Mouse (Mus musculus) yolk sac, embryonic 10.5 days (tissue): ENCODE measurements around the gene Gm10401.
A peak's percentile ranks its signal among the peaks of the same experiment; 100 is the strongest.

Source experiments
- DNase-seq: peaks from one replicate; pipeline ENCODE4 v3.0.0-alpha.2; 2017; ENCODE audit warnings: low spot score

Gm10401 gene

DNA sequence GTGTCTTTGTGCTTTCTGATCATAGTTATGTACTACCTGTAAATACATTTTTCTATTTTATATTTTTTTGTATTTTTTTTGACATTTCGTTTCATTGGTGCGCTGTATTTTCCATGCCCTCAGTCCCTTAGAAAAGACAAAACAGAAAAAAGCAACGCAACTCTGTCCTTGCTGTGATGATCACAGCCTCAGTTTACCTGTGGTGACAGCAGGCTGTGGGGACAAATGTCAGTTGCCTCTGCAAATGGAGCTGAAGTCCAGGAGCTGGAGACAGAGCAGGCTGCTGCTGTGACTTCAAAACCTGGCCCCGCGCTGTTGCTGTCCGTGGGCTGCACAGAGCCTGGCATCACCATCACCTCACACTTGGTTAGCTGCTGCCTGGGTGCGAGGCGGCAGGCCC, at the start of gene Gm10401:
Gene Gm10401 (minus strand): TSS at position 101 of the 400 bp plus-strand sequence.
- no peak for DNase-seq

DNA sequence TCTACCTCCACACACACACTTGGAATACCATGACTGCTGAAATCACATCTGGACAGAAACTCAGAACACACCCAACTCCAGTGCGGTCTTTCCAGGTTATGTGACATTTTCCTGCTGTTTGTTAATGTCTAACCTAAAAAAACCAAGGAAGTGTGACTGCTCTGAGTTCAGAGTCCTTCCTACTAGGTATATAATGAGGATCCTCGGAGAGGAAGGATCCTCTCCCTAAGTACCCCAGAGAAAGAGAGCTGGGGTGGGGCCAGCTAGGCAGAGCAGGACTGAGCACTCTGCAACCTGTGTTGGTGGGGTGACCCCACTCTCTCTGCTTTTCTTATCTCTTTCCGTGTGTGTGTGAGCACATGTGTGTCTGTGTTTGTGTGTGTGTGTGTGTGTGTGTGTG, 49.3 kb upstream of the Gm10401 start:
- no peak for DNase-seq

GRCm38 (mm10) chr5:115146747-115147130, 48.6 kb upstream of the Gm10401 start:
- no peak for DNase-seq

DNA sequence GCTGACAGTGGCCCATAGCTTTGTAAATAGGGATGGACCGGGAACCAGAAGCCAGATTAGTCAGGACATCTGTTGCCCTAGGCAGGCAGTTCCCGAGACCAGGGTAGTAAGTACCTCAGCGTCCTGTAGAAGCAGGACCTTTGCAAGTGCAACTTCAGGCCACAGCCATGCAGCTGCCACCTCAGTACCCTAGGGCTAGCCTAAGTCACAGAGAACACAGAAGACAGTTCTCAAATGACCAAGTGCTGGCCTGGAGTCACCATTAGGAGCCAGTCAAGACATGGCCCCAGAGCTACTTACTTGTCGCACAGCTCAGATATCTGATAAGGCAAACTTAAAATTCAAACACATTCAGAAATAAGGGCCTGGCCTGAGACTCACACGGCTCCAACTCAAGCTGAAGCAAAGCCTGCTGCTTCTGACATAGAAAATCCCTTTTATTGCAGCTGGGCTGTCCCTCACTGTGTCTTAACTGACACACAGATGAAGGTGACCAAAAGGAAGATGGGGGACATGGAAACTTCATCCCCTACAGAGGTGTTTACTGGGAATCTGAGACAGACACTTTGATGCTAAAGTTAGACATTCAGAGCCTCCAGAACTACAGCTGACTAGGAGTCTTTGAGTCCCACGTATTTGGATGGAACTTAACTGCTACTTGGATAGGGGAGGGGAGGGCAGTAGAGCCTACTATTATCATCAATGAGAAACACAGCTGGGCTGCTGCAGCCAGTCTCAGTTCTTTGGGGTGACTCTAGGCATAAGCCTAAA, 48.1 kb upstream of the Gm10401 start:
- no peak for DNase-seq

GRCm38 (mm10) chr5:115145253-115145968, 47.3 kb upstream of the Gm10401 start:
- DNase-seq, result no peak

DNA sequence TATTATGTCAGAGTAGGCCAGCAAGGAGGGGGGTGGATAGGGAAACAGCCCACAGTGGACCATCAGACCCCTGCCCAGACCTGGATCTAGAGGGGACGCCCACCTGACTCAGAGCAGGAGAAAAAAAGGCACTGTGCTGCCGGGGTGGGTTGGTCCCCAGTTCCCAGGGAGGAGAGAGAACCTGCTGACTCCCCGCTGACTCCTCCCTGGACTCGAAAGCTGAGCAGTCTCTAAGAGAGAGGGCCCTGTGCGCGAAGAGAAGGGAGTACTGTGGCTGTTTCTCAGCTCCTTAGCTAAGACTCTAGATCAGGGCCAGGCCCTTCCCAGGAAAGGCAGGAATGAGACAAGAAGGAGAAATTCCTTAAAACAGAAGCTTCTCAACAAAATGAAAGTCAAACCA, 46.4 kb upstream of the Gm10401 start:
- no peak for DNase-seq

- no peak for DNase-seq
Measured at GRCm38 (mm10) chr5:115143552-115143951, 45.5 kb upstream of the Gm10401 start.

DNA sequence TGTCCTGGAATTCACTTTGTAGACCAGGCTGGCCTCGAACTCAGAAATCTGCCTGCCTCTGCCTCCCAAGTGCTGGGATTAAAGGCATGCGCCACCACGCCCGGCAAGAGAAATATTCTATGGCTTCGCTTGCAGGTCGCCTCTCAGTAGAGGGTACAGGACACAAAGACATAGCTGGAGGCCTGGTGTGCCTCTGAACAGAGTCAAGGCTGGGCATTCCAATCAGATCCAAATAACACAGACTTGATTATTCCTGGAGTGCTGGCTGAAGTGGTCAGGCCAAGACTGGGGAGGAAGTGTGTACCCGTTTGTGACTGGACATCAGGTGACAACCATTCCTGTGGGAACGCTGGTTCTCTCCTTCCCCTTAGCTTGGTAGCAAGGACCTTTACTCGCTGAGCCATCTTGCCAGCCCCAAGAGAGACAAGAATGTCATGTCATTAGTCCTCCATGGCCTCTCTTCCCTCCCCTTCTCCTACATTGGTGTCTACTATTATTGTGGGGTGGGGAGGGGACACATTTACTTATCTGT, 44.1 kb upstream of the Gm10401 start:
- no peak for DNase-seq

GRCm38 (mm10) chr5:115140726-115141125, 42.6 kb upstream of the Gm10401 start:
- no peak for DNase-seq

GRCm38 (mm10) chr5:115139124-115139523, 41.0 kb upstream of the Gm10401 start:
- no peak for DNase-seq

GRCm38 (mm10) chr5:115134234-115135165, 36.4 kb upstream of the Gm10401 start, which contains the start of gene Unc119b:
TSS of gene Unc119b (minus strand) at chr5:115134975.
- DNase-seq, result peak; percentile 87

- peak; percentile 65 for DNase-seq
Measured at GRCm38 (mm10) chr5:115133358-115134066, 35.4 kb upstream of the Gm10401 start.

- no peak for DNase-seq
Measured at GRCm38 (mm10) chr5:115132465-115132864, 34.4 kb upstream of the Gm10401 start.

DNA sequence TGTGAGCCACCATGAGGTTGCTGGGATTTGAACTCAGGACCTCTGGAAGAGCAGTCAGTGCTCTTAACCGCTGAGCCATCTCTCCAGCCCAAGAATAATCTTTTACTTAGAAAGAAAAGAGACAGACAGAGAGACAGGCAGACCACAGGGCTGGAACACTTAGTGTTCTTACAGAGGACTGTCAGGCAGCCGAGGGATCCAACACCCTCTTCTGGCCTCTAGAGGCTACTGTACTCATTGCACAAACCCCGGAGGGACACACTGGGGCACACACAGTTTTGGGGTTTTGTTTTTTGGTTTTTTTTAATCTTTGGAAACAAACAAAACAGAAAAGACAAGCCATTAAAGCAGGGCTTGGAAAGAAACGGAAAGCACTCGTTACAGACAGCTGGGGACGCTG, 31.2 kb upstream of the Gm10401 start:
- DNase-seq, result no peak

DNA sequence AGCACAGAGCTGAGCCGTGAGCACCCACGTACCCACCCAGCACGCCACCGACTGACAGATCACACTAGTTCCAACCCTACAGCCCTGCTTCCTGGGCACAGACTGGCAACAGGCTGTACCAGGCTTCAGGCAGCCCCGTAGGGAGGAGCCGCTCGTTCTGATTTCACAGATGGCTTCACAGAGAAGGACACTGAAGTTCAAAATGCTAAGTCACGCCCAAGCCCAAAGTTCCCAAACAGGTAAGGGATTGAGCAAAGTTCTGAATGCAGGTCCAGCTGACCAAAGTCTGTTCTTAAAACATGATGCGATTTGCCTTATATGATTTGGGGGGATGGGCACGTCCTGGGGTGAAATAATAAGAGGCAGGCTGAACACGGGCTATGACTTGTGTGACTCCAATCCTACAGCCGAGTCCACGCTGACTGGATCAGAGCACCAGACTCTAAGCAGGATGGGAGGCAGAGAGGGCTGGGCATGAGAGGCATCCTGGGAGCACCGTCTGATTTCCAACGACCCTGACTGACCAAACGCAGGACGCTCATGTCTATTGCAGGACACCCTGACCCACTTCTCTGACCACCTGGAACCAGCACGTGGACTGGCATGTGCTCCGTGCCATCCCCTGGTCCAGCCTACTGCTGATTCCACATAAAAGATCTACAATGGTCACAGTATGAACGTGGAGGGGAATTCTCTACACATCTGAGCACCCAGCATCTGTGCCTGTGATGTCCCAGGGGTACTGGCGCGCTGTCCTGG, 29.5 kb upstream of the Gm10401 start:
- no peak for DNase-seq

GRCm38 (mm10) chr5:115126578-115127312, 28.6 kb upstream of the Gm10401 start:
- no peak for DNase-seq

GRCm38 (mm10) chr5:115125211-115125871, 27.2 kb upstream of the Gm10401 start:
- DNase-seq, result peak; percentile 67

GRCm38 (mm10) chr5:115124690-115125089, 26.6 kb upstream of the Gm10401 start:
- no peak for DNase-seq

DNA sequence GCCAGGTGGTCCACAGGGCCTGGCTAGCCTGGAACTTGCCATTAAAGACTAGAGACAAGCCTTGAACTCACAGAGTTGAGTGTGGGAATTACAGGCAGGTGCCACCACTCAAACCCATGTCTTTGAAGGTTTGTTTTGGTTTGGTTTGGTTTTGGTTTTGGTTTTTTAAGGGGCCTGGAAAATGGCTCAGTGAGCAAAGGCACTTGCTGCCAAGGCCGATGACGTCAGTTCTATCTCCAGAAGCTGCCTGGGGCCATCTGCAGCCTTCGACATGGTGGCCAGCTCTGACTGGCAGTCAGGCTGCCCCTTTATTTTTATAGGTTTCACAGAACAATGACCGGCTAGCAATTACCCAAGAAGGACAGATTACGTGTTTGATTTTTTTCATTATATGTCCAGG, 22.9 kb upstream of the Gm10401 start:
- DNase-seq, result no peak
